Mouse (Mus musculus) adrenal gland, postnatal 10 days (tissue): ENCODE results near the gene Htra3. TPM values are rescaled to one million over a fixed set of nuclear protein-coding genes. Genes with fewer than 3 reads are reported as not detected.

Source experiments
- DNase-seq: peaks from one replicate; pipeline ENCODE4 v3.0.0; 2021; ENCODE audit warnings: mixed read lengths
- total RNA-seq, 2 experiments: library from RNA; stranded (reverse); gene quantifications; 2 replicates each; pipeline ENCODE4 v1.2.3; 2021

Gene Htra3
- total RNA-seq, 2 experiments from 2014 or later, result 51.0 to 61.0 TPM

DNA sequence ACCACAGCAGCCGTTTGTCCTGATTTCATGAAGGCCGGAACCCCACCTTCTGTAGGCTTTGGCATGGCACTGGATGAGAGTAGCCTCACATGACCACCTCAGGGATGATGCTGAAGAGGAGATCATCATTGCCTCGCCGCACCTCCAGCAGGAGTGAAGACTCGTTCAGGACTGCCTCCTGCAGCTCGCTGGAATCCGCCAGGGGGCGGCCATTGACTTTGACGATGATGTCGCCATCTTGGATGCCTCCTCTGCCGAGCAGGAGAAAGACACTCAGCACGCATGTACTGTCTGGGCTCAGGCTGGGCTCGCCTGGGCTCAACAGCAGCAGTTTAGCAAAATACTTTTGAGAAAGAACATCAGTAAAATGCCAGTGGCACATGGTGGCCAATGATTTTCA lies 26.7 kb downstream of the Htra3 start:
- no peak for DNase-seq

GRCm38 (mm10) chr5:35652319-35652718 lies 27.3 kb downstream of the Htra3 start:
- no peak for DNase-seq

DNA sequence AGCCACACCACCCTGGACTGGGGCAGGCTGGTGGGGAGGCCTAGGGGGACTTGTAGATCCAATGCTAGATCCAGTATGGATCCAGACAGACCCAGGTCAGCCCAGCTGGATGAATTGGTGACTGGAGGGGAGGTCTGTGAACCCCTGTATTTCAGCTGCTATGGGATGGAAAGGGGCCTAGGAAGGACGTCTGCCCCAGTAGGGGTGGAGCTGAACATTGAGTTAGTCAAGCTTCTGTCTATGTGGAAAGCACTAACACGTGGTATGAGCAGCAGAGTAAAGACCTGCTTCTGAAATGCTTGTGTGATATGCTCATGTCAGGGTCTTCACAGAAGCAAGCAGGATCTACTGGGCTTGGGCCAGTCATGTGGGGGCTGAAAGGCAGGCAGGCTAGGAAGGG lies 31.4 kb downstream of the Htra3 start:
- DNase-seq, result no peak

DNA sequence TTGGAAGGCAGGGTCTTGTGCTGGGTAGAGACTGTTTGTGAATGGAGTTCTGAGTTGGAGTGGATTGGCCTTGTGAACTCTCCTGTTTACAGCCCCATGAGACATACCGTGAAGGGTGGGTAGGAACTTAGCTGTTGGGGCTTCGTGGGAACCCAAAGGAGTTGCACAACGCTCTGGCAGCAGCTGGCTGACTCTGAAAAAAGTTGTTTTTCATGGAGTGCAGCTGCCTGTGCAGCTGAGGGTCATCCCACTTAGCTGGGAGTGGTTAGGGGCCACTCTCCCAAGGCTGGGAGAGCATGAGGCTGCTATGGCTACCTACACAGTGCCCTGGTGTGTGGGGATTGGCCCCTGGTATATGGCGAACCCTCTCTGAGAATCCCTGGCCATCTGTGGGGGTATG lies 32.0 kb downstream of the Htra3 start:
- DNase-seq, result peak; percentile 65

DNA sequence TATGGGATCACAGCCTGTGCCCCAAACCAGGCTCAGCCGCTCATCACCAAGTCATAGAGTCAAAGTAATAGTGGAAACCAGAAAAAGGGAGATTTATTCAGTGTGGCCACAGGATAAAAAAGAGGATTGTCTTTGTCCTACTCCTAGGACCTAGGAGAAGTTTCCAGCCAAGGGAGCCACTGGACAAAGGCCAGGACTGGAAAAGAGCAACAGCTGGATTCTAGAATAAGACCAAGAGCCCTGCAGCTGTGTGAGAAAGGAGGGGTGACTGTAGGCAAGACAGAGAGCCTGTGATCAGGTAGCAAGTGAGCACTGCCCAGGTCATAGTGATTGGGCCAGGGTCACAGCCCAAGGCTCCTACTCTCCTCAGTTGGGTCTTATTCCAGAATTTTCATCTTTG lies 32.7 kb downstream of the Htra3 start:
- peak; percentile 35 for DNase-seq

DNA sequence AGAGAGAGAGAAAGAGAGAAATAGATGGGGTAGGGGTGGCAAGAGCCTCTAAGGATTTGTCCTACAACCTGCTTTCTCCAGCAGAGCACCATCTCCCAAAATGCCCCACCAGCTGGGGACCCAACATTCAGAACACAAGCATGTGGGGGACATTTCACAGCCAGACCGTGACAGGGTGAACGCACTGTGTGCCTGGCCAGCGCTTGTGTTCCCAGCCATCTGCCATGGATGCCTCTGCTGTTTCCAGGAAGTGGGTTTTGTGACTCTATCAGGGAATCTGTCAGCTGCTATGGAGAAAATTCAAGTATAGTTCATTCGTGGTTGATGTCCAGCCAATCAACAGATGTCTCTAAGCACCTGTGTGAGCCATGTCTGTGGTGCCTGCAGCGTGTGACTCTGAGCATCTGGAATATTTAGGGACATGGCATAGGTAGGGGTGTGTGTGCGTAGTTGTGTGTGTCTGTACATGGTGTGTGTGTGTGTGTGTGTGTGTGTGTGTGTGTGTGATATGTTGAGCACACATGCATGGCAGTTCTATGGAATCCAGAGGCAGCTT lies 33.6 kb downstream of the Htra3 start:
- DNase-seq, result no peak

GRCm38 (mm10) chr5:35644082-35644481 lies 35.5 kb downstream of the Htra3 start:
- no peak for DNase-seq

- no peak for DNase-seq
These were observed 36.1 kb downstream of the Htra3 start for GRCm38 (mm10) chr5:35643401-35644048.

DNA sequence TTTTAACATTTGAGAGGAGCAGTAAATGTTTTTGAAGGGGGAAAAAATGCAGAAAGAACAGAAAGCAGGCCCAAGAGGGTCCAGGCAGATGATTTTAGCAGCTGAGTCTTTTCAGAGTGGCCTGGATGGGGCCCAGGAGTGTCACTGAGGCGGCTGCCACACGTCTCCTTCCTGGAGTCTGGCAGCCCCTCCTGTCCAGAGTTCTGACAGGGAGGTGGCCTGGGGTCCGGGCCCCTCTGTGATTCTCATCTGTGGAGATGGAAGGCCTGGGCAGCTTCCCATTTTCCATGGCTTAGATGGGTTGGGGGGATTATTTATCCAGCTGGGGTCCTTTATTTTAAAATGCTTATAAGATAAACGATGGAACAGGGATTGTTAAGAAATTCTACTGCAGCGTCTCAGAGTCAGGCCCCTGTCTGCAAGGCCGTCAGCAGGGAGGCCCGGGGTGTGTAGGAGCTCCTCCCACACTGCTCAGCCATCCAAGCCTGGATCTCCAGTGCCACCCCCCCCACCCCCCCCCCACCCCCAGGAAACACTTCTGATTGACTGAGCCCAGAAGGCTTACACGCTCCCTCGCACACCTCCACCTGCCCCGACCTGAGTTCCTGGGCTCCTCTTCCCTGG lies 37.5 kb downstream of the Htra3 start:
- no peak for DNase-seq

DNA sequence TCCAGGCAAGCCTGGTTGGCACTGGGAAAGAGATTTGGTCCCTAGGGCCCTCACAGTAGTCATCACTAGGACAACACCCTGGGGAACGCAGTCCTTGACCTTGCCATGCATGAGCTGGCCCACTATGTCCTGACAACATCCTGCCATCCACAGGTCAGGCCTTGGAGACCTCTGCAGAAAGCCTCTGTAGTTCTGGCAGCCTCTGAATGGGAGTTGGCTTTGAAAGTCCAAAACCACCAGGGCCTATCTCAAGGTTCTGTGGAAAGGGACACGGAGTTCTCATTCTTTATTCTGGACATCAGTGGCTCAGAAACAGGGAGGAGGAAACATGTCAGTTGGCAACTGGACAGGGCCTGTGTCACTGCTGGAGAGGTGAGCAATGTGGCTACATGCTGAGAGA lies 43.6 kb downstream of the Htra3 start:
- DNase-seq, result peak; percentile 83

DNA sequence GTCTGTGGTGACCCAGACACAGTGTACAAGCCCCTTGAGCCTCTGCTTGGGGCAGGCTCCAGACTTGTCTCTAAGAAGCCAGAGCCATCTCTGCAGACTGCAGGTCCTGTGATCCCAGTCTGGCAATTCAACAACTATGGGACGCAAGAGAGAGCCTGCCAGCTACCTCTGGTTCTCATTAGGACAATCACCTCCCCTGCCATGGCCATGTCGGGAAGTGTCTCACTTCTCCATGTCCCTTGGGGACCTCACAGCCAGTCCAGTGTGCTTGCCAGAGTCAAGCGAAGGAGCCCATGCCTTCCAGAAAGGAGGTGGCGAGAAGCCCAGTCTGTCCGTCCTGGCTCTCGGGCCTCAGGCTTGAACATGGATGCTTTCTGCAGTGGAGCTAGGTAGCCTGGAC lies 46.7 kb downstream of the Htra3 start:
- DNase-seq, result peak; percentile 68

DNA sequence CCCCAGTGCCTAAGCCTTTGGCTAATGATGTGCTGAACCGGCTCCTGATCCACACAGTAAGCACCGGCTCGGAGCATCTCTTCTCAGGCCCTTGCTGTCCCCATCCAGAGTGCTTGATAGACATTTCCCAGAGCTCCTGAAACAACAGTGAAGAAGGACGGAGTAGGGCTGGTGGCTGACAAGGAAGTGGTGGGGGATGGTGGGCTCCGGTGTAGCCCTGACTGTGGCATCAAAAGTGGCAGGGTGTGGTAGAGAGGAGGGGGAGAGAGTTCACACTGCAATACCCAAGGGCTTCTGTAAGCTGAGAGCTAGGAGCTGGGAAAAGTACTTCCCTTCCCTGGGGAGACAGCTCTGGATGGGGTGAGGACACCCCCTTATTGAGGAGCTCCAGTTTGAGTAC lies 47.8 kb downstream of the Htra3 start:
- DNase-seq, result no peak

- no peak for DNase-seq
These were observed 48.4 kb downstream of the Htra3 start for GRCm38 (mm10) chr5:35631224-35631623.

- DNase-seq, result no peak
These were observed 48.9 kb downstream of the Htra3 start for GRCm38 (mm10) chr5:35630706-35631105.

- no peak for DNase-seq
These were observed 50.2 kb downstream of the Htra3 start for GRCm38 (mm10) chr5:35629333-35629732.

GRCm38 (mm10) chr5:35628685-35629084 lies 50.9 kb downstream of the Htra3 start:
- DNase-seq, result peak; percentile 59

DNA sequence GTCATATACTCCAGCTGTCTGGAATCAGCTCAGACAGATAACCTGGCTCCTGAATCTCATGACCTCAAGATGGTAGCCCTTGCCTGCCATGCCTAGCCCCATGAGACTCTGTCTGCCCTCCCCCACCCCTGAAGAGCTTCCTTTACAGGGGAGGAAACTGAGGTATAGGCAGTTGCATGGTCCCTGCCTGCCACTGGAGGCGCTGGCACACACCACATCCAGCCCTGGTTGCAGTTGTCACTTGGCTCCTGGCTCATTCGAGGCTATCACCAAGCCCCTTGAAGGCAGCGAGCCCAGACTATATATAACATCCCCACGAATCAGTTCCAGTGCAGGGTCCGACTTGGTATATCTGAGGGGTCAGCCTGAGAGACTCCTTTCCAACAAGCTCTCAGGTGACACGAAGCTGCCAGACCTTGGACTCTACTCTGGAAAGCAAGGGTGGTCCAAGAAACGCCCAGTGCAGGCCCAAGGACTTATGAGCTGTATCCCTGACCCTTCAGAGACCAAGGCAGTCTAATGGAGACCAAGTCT lies 52.2 kb downstream of the Htra3 start:
- DNase-seq, result no peak

DNA sequence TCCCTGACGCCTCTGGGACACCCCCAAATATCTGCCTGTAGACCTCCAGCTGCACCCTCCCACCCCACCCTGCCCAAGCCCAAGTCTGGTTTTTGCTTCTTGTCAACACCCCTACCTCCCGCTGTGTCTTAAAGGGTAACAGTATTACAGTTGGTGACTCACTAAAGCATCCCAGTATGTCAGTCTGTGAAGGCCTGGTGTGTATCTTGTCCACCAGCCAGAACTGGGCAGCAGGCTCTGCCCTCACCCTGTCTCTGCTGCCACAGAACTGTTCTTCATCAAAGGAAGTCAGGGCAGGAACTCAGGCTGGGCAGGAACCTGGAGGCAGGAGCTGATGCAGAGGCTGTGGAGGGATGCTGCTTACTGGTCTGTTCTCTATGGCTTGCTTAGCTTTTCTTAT lies 53.2 kb downstream of the Htra3 start:
- no peak for DNase-seq

GRCm38 (mm10) chr5:35624751-35625239 lies 54.8 kb downstream of the Htra3 start:
- DNase-seq, result peak; percentile 78

DNA sequence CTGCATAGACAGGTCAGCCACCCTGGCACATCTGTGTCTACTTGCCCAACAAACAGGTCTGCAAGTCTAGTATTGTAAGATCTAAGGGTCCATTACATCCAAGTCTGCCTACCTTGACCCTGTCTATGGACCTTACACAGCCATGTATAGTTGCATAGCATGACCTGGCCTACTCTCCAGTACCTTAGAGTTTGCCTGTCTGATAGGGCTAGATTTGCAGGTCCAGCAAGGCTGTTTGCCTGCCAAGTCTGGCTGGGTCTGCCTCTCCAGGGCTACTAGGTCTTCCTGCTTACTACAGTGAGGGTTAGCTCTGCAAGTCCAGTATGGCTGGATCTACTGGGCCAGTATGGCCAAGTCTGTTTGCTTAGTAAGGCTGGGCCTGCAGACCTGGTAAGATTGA lies 55.8 kb downstream of the Htra3 start:
- DNase-seq, result no peak

DNA sequence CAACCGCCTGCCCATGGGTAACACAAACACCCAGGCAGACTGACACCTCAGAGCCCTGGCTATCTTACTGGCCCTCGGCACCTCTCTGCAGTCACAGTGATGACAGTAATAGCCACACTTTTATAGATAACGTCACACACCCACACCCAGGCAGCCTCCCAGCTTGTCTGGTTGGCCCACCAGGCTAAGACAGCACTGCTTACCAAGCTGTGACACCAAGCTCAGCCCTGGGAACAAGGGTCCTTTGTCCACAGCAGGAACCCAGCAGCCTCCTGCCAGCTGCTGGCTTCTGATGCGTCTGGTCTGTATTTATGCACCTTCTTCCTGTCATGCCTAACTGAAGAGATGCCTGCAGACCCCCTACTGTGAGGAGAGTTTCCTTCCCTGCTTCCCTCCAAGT lies 58.5 kb downstream of the Htra3 start:
- DNase-seq, result no peak

DNA sequence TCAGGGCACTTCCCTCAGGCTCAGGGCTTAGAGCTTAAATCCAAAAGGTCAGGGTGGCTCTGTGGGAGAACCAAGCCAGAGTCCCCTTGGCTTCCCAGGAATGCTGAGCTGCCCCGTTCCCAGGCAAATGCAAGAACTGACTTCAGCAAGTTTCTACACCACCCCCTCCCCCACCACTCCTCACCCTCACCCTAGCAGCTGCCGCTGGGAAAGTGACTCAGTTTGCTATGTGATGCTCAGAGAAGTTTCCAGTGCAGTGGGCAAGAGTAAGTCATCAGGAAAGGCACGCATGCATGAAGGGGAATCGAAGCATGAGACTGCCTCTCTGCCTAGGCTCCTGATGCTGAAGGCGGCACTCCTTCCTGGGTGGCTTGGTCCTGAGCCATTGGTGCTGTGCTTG lies 62.6 kb downstream of the Htra3 start:
- DNase-seq, result no peak

- DNase-seq, result no peak
These were observed 66.9 kb downstream of the Htra3 start for GRCm38 (mm10) chr5:35612722-35613121.

DNA sequence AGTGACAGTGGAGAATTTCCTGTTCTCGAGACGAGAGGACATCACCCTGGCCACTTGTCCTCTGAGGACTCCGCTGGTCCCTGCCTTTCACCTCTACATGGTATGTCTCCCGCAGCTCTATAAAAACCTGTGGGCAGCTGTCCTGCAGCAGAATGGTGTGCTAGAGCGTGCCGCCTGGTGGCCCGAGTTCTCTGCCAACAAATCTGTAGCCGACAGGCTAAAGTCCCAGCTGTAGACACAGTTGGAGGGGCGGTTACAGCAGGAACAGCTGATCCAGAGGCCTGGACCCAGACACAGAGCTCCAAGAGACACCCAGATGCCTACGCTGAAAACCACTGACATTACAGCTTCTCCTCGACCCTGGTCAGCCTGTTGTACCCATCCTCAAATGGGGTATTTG lies 67.7 kb downstream of the Htra3 start:
- DNase-seq, result no peak
